Mouse (Mus musculus): ENCODE measurements around the gene Snx14.

GRCm38 (mm10) chr9:88480120-88480519 lies 41.4 kb upstream of the Snx14 start:
- TF ChIP-seq CTCF (IDR thresholded peaks at IDR 0.05; ENCODE audit: control insufficient read depth, insufficient read depth, insufficient replicate concordance, low read depth, low read length) (no peak), POLR2A (IDR thresholded peaks at IDR 0.05; ENCODE audit: control insufficient read depth, low read depth, low read length) (no peak)

Data from testis, adult 2 months (tissue).